Mouse (Mus musculus): ENCODE results near the gene Slc1a4.

GRCm38 (mm10) chr11:20253088-20253487 lies 79.4 kb downstream of the Slc1a4 start:
- no peak for TF ChIP-seq CTCF (IDR thresholded peaks at IDR 0.05; ENCODE audit: insufficient read depth, low read length)
- no peak for TF ChIP-seq POLR2A (IDR thresholded peaks at IDR 0.05; ENCODE audit: borderline replicate concordance, extremely low read depth, low read depth, low read length)
